Mouse (Mus musculus): ENCODE data around the gene Olfr97.
A peak's percentile ranks its signal among the peaks of the same experiment; 100 is the strongest.
"Not testable (repeated sequence)": the region's sequence is repeated elsewhere in the genome, so short reads cannot be mapped to it uniquely, and the experiment has no call there.

The Olfr97 gene

DNA sequence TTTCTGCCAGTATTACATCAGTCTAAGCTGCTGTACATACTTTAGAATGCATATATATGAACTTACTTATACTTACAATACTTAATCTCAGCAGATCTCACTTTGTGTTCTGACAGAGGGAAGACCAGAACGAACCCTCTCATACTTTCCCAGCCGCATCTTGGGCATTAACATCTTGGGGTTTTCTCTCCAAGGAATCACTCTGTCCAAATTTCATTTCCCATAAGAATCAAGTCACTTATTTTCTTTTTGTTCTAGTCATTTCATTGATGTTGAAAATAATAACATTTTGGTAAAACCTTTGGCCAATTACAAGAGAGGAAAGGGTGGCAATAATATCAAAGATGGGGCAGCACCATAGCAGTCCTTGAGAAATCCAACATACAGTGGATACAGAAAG lies at the start of gene Olfr97:
Olfr97 (minus strand) TSS at position 101 of the 400 bp plus-strand sequence.
- DNase-seq (ENCODE audit: low spot score): not testable (repeated sequence)

GRCm38 (mm10) chr17:37283360-37283759 lies 46.2 kb upstream of the Olfr97 start, which contains the start of gene Olfr99:
TSS of gene Olfr99 (minus strand) at chr17:37283460.
- no peak for DNase-seq (ENCODE audit: low spot score)

DNA sequence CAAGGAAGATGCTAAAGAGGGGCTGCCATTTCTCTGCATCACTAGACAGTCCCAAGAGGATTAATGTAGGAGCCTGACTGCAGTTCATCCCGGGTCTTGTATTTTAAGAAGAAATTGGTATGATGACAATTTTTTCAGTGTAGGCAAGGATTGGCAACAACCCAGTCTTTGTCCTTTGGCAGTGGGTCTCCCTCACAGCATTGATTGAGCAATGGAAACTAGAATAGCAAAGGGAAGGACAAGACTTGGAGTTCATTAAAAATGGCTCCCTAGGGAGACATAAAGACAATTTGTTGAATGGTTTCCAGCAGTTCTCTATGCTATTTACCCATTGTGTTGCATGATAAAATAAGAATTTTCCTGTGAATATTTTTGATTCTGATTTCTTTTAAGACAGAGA lies 43.2 kb upstream of the Olfr97 start:
- no peak for DNase-seq (ENCODE audit: low spot score)

GRCm38 (mm10) chr17:37276573-37276972 lies 39.4 kb upstream of the Olfr97 start:
- no peak for DNase-seq (ENCODE audit: low spot score)

- DNase-seq (ENCODE audit: low spot score): no peak
Observed at GRCm38 (mm10) chr17:37275626-37276248, 38.6 kb upstream of the Olfr97 start.

DNA sequence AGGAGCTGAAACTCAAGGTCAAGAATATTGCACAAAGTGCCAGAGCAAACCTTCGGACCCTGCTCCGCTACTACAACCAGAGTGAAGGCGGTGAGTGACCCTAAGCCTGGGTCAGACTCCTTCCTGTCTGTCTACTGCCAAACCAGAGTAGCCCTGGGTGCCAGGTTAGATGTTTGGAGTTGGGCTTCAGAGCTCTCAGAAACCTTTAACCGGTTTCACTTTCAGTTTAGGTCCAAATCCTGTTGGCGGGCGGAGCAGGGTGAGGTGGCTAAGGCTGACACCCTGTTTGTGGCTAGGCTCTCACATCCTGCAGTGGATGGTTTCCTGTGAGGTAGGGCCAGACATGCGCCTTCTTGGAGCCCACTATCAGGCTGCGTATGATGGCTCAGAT lies 33.6 kb upstream of the Olfr97 start:
- DNase-seq (ENCODE audit: low spot score): peak; percentile 93

DNA sequence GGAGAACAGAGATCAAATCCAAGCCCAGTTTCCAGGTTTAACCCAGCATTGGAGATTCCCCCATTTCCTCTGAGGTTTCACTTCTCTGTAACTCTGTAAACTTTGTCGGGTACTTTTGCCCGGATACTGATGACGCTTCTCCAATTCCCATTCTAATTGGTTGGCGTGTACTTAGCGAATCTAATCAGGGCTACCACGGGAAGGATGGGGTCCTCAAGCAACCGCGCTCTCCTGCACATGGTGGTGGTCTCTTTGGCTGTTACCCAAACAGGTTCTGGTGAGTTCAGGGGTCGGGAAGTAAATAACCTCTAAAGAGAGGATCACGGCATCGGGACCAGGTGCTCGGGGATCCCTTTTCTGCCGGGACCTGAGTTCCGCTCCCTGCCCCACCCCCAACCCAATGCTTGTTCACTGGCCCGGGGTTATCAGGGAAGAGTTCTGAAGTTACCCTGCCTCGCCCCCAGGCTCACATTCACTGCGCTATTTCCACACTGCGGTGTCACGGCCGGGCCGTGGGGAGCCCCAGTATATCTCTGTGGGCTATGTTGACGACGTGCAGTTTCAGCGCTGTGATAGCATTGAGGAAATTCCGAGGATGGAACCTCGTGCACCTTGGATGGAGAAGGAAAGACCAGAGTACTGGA lies 33.0 kb upstream of the Olfr97 start, which contains the start of gene H2-M3:
H2-M3 (plus strand) TSS at position 163 of the 644 bp plus-strand sequence.
- DNase-seq (ENCODE audit: low spot score): peak; percentile 91

GRCm38 (mm10) chr17:37263626-37264025 lies 26.5 kb upstream of the Olfr97 start, which contains the start of gene Olfr98:
TSS of gene Olfr98 (minus strand) at chr17:37263749.
- no peak for DNase-seq (ENCODE audit: low spot score)

GRCm38 (mm10) chr17:37250544-37250943 lies 13.4 kb upstream of the Olfr97 start:
- DNase-seq (ENCODE audit: low spot score): peak; percentile 15

- no peak for DNase-seq (ENCODE audit: low spot score)
Observed at GRCm38 (mm10) chr17:37249460-37249859, 12.3 kb upstream of the Olfr97 start.

GRCm38 (mm10) chr17:37246715-37247114 lies 9.6 kb upstream of the Olfr97 start:
- DNase-seq (ENCODE audit: low spot score): peak; percentile 64

- no peak for DNase-seq (ENCODE audit: low spot score)
Observed at GRCm38 (mm10) chr17:37242198-37242597, 5.1 kb upstream of the Olfr97 start.

DNA sequence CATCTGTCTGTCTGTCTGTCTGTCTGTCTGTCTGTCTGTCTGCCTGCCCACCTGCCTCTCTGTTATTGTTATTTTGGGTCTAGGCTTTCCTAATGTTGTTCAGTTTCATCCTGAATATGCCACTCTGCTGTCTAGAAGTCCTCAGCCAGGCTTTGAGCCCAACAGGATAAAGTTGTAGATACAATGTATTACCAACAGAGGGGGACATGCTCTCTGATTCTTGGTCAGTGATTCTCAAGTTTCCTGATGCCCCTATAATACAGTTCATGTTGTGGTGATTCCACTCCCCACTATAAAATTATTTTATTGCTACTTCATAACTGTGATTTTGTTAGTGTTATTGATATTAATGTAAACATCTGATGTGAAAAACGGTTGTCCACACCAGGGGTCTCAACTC lies 15.3 kb downstream of the Olfr97 start:
- no peak for DNase-seq (ENCODE audit: low spot score)

DNA sequence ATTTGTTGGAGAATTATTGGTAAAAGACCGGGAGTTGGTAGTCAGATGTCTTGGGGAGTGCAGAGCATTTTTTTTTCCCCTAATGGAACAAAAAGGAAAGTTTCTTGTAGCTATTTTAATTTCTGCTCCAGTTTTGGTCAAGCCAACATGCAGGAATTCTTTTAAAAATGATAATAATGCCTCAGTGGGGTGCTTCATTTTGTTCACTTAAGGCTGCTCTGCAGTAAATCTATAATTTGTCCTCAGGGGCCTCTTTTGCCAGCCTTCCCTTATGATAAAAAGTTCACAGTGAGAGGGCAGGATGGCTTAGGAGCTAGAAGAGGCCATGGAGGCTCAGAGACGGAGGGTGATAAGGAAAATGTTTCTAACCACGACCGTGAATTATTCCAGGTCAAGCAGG lies 17.3 kb downstream of the Olfr97 start, which contains the start of gene Olfr96:
Olfr96 (plus strand) TSS at position 301 of the 400 bp plus-strand sequence.
- no peak for DNase-seq (ENCODE audit: low spot score)

DNA sequence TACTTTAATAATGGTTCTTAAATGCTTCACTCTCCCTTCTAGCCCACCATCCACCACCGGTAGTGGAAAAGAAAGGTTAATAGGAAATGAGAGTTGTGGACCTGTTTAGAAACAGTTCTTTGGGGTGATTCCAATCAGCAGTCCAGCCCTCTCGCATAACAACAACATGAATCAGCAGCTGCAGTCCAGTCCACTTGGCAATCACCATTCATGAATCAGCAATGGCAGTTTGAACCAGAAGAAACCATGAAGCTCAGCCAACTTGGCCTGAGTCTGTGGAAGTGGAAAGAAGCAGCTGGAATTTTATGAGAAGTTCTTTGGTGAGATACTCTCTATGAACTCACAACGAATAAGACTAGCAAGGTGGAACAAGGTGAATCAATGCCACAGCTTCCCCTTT lies 18.6 kb downstream of the Olfr97 start:
- DNase-seq (ENCODE audit: low spot score): no peak

DNA sequence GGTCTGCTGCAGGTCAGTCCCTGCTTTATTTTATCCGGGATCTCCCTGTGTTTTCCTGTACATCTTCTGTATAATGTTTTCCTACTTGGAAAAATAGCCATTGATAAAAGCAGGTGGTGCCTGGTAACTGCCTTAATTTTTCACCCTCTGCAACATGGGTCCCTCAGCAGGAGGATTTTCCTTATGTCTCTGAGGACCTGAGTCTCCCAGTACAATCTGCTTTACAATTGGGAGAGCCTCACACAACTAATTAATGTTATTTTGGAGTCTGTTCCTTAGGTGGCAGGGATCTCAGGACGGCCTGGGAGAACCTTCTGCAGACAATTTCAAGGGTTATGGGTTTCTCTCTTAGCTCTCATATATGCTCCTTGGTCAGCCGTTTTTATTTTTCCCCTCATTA lies 24.1 kb downstream of the Olfr97 start, which contains the start of gene Olfr95:
Olfr95 (minus strand) TSS at position 101 of the 400 bp plus-strand sequence.
- no peak for DNase-seq (ENCODE audit: low spot score)

DNA sequence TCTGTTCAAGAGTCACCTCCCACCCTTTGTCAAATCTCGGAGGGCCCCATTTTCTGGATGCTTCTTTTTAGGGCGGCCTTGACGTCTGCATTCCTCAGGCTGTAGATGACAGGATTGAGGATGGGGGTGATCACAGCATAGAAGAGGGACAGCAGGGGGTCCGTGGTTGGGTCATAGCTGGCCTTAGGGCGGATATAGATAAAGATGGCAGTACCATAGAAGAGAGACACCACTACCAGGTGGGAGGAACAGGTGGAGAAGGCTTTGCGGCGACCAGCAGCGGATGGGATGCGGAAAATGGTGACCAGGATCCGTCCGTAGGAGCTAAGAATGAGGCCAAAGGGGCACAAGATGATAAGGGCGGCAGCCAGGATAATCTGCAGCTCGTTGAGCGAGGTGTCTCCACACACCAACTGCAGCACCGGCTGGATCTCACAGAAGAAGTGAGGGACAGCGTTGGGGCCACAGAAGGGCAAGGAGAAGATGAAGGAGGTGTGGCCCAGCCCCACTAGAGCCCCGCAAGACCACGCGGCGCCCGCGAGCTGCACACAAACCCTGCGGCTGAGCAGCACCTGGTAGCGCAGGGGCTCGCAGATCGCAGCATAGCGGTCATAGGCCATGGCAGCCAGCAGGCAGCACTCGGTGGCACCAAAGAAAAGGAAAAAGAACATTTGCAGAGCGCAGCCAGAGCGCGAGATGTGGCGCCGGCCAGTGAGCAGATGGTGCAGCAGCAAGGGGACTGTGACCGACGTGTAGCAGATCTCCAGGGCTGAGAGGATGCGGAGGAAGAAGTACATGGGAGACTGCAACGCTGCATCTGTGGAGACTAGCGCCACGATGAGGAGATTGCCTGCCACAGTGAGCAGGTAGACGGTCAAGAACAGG lies 26.0 kb downstream of the Olfr97 start:
- DNase-seq (ENCODE audit: low spot score): no peak

GRCm38 (mm10) chr17:37203917-37204236 lies 33.3 kb downstream of the Olfr97 start:
- DNase-seq (ENCODE audit: low spot score): no peak

DNA sequence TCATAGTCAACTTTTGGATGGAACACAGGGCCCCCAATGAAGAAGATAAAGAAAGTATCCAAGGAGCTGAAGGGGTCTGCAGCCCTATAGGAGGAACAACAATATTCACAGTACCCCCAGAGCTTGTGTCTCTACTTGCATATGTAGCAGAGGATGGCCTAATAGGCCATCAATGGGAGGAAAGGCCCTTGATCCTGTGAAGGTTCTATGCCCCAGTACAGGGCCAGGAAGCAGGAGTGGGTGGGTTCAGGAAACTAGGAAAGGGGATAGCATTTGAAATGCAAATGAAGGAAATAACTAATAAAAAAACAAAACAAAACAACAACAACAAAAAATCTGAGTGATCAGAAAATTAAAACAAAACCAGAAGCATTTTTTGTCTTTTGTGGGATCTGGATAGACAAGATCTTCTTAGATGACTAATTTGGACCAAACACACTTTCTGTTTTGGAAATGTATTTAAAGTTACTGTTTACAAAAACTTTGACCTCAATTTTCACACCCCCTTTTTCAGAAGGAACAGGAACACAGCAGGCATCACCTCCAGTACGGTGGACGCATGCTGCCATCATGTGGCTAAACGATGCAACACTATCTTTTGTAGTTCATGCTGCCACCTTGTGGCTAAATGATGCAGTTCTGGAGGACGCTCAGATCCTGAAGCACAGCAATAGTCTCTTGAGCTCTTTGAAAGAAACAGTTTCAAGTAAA lies 33.8 kb downstream of the Olfr97 start:
- DNase-seq (ENCODE audit: low spot score): peak; percentile 61

DNA sequence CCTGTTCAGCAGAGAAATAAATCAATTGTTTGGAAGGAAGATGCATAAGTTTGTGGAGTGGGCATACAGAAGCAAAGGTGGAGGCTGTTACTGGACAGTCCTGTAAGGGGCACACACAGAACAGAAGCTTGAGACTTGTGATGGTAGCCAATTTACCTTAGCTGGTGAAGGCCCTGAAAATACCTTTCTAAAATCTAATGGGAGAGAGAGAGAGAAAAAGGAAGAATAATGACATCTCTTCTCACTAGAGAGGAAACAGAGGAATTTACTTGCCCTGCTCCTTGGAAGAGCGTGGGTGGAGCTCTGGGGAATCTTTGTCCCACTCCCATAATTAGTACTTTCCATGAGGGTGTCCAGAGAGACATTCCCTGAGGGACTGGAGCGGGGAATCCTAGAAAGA lies 36.2 kb downstream of the Olfr97 start, which contains the start of gene Olfr94:
Olfr94 (minus strand) TSS at position 101 of the 400 bp plus-strand sequence.
- no peak for DNase-seq (ENCODE audit: low spot score)

DNA sequence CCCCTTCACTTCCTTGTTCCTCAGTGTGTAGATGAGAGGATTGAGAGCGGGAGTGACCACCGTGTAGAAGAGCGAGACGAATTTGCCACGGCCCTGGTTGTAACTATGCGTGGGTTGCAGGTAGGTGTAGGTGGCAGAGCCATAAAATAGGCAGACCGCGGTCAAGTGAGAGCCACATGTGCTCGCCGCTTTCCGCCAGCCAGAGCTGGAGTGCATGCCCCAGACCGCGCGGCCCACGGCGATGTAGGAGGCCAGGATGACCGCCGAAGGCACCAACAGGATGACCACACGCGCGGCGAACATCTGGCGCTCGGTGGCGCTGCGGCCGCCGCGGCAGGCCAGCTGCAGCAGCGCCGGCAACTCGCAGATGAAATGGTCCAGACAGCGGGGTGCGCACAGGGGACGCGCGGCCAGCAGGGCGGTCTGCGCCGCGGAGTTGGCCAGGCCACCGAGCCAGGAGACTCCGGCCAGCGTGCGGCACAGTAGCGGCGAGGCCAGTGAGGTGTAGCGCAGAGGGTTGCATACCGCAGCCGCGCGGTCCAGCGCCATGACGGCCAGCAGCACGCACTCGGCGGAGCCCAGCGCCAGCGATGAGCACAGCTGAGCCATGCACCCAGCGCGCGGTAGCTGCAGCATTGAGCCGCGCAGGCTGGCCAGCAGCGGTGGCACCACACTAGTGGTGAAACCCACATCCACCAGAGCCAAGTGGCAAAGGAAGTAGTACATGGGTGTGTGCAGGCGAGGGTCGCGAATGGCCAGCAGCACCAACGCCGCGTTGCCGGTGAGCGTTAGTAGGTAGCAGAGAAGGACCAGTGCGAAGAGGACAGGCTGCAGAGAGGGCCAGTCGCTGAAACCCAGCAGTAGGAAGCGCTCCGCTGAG lies 40.0 kb downstream of the Olfr97 start:
- no peak for DNase-seq (ENCODE audit: low spot score)
